Mouse (Mus musculus) T-helper 17 cell (primary cell): ENCODE results near the gene Fam69a.
"Not testable (repeated sequence)": the region's sequence is repeated elsewhere in the genome, so short reads cannot be mapped to it uniquely, and the experiment has no call there.

Experiments used
- in situ Hi-C, 2 experiments: fragments of 300-600 bp; cut with MboI, MseI; formaldehyde crosslinking; loops; 1 replicate in 1 of 2; 2 replicates in 1 of 2; pipeline ENCODE4 v1.15.1; 2025; ENCODE audit warnings: high pct_unique_total_duplicates in 2 of 2

Fam69a gene

GRCm38 (mm10) chr5:107948899-107949298, 38.0 kb downstream of the Fam69a start:
- in situ Hi-C loops = no loop called here

- in situ Hi-C loops = no loop called here
Measured at GRCm38 (mm10) chr5:107947548-107947947, 39.3 kb downstream of the Fam69a start.

GRCm38 (mm10) chr5:107946475-107946874, 40.4 kb downstream of the Fam69a start:
- in situ Hi-C loops = no loop called here

GRCm38 (mm10) chr5:107943526-107943925, 43.4 kb downstream of the Fam69a start:
- in situ Hi-C loops = no loop called here

GRCm38 (mm10) chr5:107942941-107943340, 43.9 kb downstream of the Fam69a start:
- in situ Hi-C loops = no loop called here

GRCm38 (mm10) chr5:107941222-107941621, 45.7 kb downstream of the Fam69a start:
- in situ Hi-C loops = no loop called here

GRCm38 (mm10) chr5:107939701-107940100, 47.2 kb downstream of the Fam69a start:
- in situ Hi-C loops = no loop called here

GRCm38 (mm10) chr5:107938886-107939285, 48.0 kb downstream of the Fam69a start:
- in situ Hi-C loops = no loop called here

GRCm38 (mm10) chr5:107938483-107938882, 48.4 kb downstream of the Fam69a start:
- in situ Hi-C loops = not testable (repeated sequence)

GRCm38 (mm10) chr5:107936625-107937389, 50.1 kb downstream of the Fam69a start:
- in situ Hi-C loops = no loop called here

GRCm38 (mm10) chr5:107934770-107935543, 51.9 kb downstream of the Fam69a start:
- in situ Hi-C loops = no loop called here

- in situ Hi-C loops = no loop called here
Measured at GRCm38 (mm10) chr5:107933202-107933974, 53.5 kb downstream of the Fam69a start.

GRCm38 (mm10) chr5:107932556-107932955, 54.3 kb downstream of the Fam69a start:
- in situ Hi-C loops = no loop called here

GRCm38 (mm10) chr5:107926550-107927249, 60.2 kb downstream of the Fam69a start:
- in situ Hi-C loops = loop anchor here in 1 of 2 experiments (10.0 kb wide), 1 partner anchor 238 kb away; no protein-coding TSS in a partner anchor

GRCm38 (mm10) chr5:107924564-107924963, 62.3 kb downstream of the Fam69a start:
- in situ Hi-C loops = loop anchor here in 1 of 2 experiments (5.0 to 10.0 kb wide), 2 partner anchors 83 to 240 kb away; no protein-coding TSS in a partner anchor

GRCm38 (mm10) chr5:107922836-107923235, 64.0 kb downstream of the Fam69a start:
- in situ Hi-C loops = loop anchor here in 1 of 2 experiments (5.0 to 10.0 kb wide), 2 partner anchors 84 to 242 kb away; no protein-coding TSS in a partner anchor

GRCm38 (mm10) chr5:107921400-107922252, 65.3 kb downstream of the Fam69a start:
- in situ Hi-C loops = loop anchor here in 1 of 2 experiments (5.0 to 10.0 kb wide), 2 partner anchors 86 to 243 kb away; no protein-coding TSS in a partner anchor

GRCm38 (mm10) chr5:107915280-107915679, 71.6 kb downstream of the Fam69a start:
- in situ Hi-C loops = loop anchor here in 1 of 2 experiments (5.0 kb wide), 1 partner anchor 92 kb away; no protein-coding TSS in a partner anchor

GRCm38 (mm10) chr5:107911012-107911411, 75.9 kb downstream of the Fam69a start:
- in situ Hi-C loops = no loop called here

- in situ Hi-C loops = no loop called here
Measured at GRCm38 (mm10) chr5:107910084-107910616, 76.7 kb downstream of the Fam69a start.
